Mouse (Mus musculus): ENCODE results near the gene Dennd1a. TPM values are rescaled to one million over a fixed set of nuclear protein-coding genes. Genes with fewer than 3 reads are reported as not detected.

Gene Dennd1a
- polyA plus RNA-seq, 1 experiment from 2014 or later = 3.8 TPM

- ATAC-seq (no peak), DNase-seq (no peak)
- Histone ChIP-seq H3K4me3 (ENCODE audit: low read depth, low read length) (no peak overlapping the region), H3K36me3 (replicated peaks; ENCODE audit: insufficient read depth, low read length) (no peaks in the 10 kb centered on the region), H3K4me1 (ENCODE audit: insufficient read depth) (no peaks in the 10 kb centered on the region), H3K27ac (ENCODE audit: low read depth) (no peak overlapping the region), H3K9ac (replicated peaks) (no peak overlapping the region), H3K27me3 (ENCODE audit: insufficient read depth, low read length) (no peaks in the 10 kb centered on the region), H3K4me2 (ENCODE audit: low read depth, low read length) (no peak overlapping the region), H3K9me3 (ENCODE audit: low read length) (no peaks in the 10 kb centered on the region)
- TF ChIP-seq CTCF (IDR thresholded peaks at IDR 0.05; ENCODE audit: low read depth) = no peak
- TF ChIP-seq EP300 (IDR thresholded peaks at IDR 0.05; ENCODE audit: low read depth) = no peak
- 75% methylated on average over 1 of the region's 1 CpGs for WGBS (ENCODE audit: insufficient replicate concordance)
Observed at GRCm38 (mm10) chr2:38014702-38015101, 272.5 kb downstream of the Dennd1a start.

DNA sequence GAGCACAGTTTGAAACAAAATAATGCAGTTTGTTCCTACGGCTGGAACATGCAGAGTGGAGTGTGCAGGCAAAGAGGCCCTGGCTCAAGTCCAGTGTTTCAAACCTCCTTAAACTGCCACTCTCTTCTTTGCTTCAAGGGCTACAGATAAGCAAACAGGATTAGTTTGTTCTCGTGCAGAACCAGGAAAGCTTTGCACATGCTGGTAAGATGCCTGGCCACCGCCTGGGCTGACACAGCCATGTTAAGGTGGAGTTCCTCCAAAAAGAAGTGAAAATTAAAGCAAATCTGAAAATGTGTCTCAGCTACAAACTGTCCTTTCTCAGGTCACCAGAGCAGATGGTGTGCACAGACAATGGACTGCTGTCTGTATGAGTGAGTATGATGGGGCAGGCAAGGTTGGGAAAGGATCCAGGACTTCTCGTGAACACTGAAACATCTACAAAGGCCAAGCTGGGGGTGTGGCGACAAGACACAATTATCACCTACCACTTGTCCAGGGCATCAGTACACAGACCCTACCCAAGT is 273.3 kb downstream of the Dennd1a start:
- no peaks in the 10 kb centered on the region for H3K4me1 ChIP-seq (ENCODE audit: insufficient read depth)
- H3K27me3 ChIP-seq (ENCODE audit: insufficient read depth, low read length) = no peaks in the 10 kb centered on the region
- no peak overlapping the region for H3K4me2 ChIP-seq (ENCODE audit: low read depth, low read length)
- no peak overlapping the region for H3K27ac ChIP-seq (ENCODE audit: low read depth)
- TF ChIP-seq CTCF (IDR thresholded peaks at IDR 0.05; ENCODE audit: low read depth) = no peak
- peak; percentile 45; the same call in 1 of the 2 replicates for TF ChIP-seq EP300 (IDR thresholded peaks at IDR 0.05; ENCODE audit: low read depth)
- DNase-seq (no peak), ATAC-seq (no peak)
- 50% methylated on average over 5 of the region's 5 CpGs for WGBS (ENCODE audit: insufficient replicate concordance)
- H3K9me3 ChIP-seq (ENCODE audit: low read length) = no peaks in the 10 kb centered on the region
- no peak overlapping the region for H3K4me3 ChIP-seq (ENCODE audit: low read depth, low read length)
- H3K9ac ChIP-seq (replicated peaks) = no peak overlapping the region
- no peaks in the 10 kb centered on the region for H3K36me3 ChIP-seq (replicated peaks; ENCODE audit: insufficient read depth, low read length)

DNA sequence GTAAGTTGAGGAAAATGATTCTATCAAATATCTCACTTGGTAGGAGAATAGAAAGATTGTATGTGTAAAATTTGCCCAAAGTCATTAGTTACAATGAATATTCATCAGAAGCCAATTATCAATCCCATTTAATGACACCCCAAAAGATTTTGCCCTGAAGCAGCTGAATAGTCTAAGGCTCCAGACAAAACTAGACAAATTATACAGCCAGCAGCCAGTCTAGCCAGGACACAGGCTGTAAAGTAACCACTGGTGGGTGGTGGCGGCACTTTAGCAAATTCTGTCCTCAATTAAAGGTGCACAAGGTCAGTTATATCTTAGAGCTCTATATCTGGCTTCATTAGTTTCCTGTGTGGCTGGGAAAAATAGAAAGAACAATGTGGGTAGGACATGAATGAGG is 280.0 kb downstream of the Dennd1a start:
- no peak for DNase-seq
- H3K27me3 ChIP-seq (ENCODE audit: insufficient read depth, low read length) = no peaks in the 10 kb centered on the region
- no peak overlapping the region for H3K27ac ChIP-seq (ENCODE audit: low read depth)
- ATAC-seq = no peak
- no peak overlapping the region for H3K4me2 ChIP-seq (ENCODE audit: low read depth, low read length)
- H3K4me1 ChIP-seq (ENCODE audit: insufficient read depth) = no peaks in the 10 kb centered on the region
- H3K4me3 ChIP-seq (ENCODE audit: low read depth, low read length) = no peak overlapping the region
- H3K9me3 ChIP-seq (ENCODE audit: low read length) = no peaks in the 10 kb centered on the region
- no peaks in the 10 kb centered on the region for H3K36me3 ChIP-seq (replicated peaks; ENCODE audit: insufficient read depth, low read length)
- 74% methylated on average over 1 of the region's 1 CpGs for WGBS (ENCODE audit: insufficient replicate concordance)
- no peak for TF ChIP-seq CTCF (IDR thresholded peaks at IDR 0.05; ENCODE audit: low read depth)
- H3K9ac ChIP-seq (replicated peaks) = no peak overlapping the region

DNA sequence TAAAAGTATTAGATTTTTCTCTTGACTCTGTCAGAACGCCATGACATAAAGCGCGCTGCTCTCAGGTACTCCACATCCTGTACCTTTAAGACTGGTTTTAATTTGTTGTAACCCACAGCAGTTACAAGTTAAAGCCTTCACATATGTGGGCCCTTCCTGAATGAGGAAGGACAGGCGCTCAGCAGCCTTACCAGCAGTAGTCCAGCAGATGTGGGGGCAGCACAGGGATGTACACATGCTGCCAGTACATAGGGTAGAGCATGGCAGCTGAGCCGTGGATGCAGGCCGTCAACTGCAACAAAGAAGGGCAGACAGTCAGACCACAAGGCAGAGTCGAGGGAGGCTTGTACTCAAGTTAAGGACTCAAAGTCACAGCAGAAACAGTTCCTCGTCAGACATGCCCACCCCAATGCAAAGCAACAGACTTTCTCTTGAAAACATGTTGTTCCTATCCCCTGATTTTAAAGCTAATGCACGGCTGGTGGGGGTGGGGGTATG is 284.0 kb downstream of the Dennd1a start:
- ATAC-seq (no peak), DNase-seq (no peak)
- H3K27ac ChIP-seq (ENCODE audit: low read depth) = no peak overlapping the region
- 0 out of 2 replicates have a peak, but pooled peaks cover 2% of the 10 kb centered on the region for H3K36me3 ChIP-seq (replicated peaks; ENCODE audit: insufficient read depth, low read length)
- no peaks in the 10 kb centered on the region for H3K4me1 ChIP-seq (ENCODE audit: insufficient read depth)
- WGBS (ENCODE audit: insufficient replicate concordance) = 86% methylated on average over 9 of the region's 9 CpGs
- no peak overlapping the region for H3K4me2 ChIP-seq (ENCODE audit: low read depth, low read length)
- no peaks in the 10 kb centered on the region for H3K9me3 ChIP-seq (ENCODE audit: low read length)
- H3K27me3 ChIP-seq (ENCODE audit: insufficient read depth, low read length) = no peaks in the 10 kb centered on the region
- no peak overlapping the region for H3K4me3 ChIP-seq (ENCODE audit: low read depth, low read length)
- no peak overlapping the region for H3K9ac ChIP-seq (replicated peaks)
- TF ChIP-seq EP300 (IDR thresholded peaks at IDR 0.05; ENCODE audit: low read depth) = no peak
- TF ChIP-seq CTCF (IDR thresholded peaks at IDR 0.05; ENCODE audit: low read depth) = no peak

- DNase-seq = no peak
- WGBS (ENCODE audit: insufficient replicate concordance) = 67% methylated on average over 1 of the region's 1 CpGs
- no peak overlapping the region for H3K4me2 ChIP-seq (ENCODE audit: low read depth, low read length)
Observed at GRCm38 (mm10) chr2:38001004-38001403, 286.2 kb downstream of the Dennd1a start.

DNA sequence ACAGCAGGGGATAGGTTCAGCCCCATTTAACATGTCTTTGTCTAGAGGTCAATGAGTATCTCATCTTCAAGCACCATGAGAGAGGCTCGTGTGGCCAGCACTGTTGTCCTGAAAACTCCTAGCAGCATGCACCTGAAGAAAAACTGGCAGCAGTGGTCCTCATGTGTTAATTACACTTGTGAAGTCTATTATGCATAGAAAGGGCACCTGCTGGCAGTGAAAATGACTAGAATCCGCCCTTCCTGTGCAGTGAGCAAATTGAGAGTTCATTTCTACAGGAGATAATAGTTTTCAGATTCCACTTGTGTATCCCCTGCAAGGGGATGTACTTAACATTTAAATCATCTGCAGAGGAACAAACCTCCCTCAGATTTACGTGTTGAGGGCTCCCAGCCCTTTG is 289.2 kb downstream of the Dennd1a start:
- no peaks in the 10 kb centered on the region for H3K4me1 ChIP-seq (ENCODE audit: insufficient read depth)
- H3K9me3 ChIP-seq (ENCODE audit: low read length) = no peaks in the 10 kb centered on the region
- H3K4me2 ChIP-seq (ENCODE audit: low read depth, low read length) = no peak overlapping the region
- no peak overlapping the region for H3K27ac ChIP-seq (ENCODE audit: low read depth)
- no peak for TF ChIP-seq CTCF (IDR thresholded peaks at IDR 0.05; ENCODE audit: low read depth)
- TF ChIP-seq EP300 (IDR thresholded peaks at IDR 0.05; ENCODE audit: low read depth) = no peak
- 0 out of 2 replicates have a peak, but pooled peaks cover 2% of the 10 kb centered on the region for H3K36me3 ChIP-seq (replicated peaks; ENCODE audit: insufficient read depth, low read length)
- no peak for DNase-seq
- no peak for ATAC-seq
- 79% methylated on average over 3 of the region's 3 CpGs for WGBS (ENCODE audit: insufficient replicate concordance)
- H3K4me3 ChIP-seq (ENCODE audit: low read depth, low read length) = no peak overlapping the region
- no peaks in the 10 kb centered on the region for H3K27me3 ChIP-seq (ENCODE audit: insufficient read depth, low read length)
- H3K9ac ChIP-seq (replicated peaks) = no peak overlapping the region

More at GRCm38 (mm10) chr2:38001004-38001403, 286.2 kb downstream of the Dennd1a start:
- Histone ChIP-seq H3K36me3 (replicated peaks; ENCODE audit: insufficient read depth, low read length) (0 out of 2 replicates have a peak, but pooled peaks cover 2% of the 10 kb centered on the region), H3K27ac (ENCODE audit: low read depth) (no peak overlapping the region), H3K27me3 (ENCODE audit: insufficient read depth, low read length) (no peaks in the 10 kb centered on the region), H3K4me3 (ENCODE audit: low read depth, low read length) (no peak overlapping the region), H3K9me3 (ENCODE audit: low read length) (no peaks in the 10 kb centered on the region), H3K4me1 (ENCODE audit: insufficient read depth) (no peaks in the 10 kb centered on the region), H3K9ac (replicated peaks) (no peak overlapping the region)
- ATAC-seq = peak; percentile 53
- TF ChIP-seq EP300 (IDR thresholded peaks at IDR 0.05; ENCODE audit: low read depth) (peak; percentile 68; the same call in 1 of the 2 replicates), CTCF (IDR thresholded peaks at IDR 0.05; ENCODE audit: low read depth) (no peak)

Measured in liver, postnatal 0 days (tissue).